Mouse (Mus musculus): ENCODE results near the gene Gm20708.
"Not testable (repeated sequence)": the region's sequence is repeated elsewhere in the genome, so short reads cannot be mapped to it uniquely, and the experiment has no call there.

Gm20708 gene

GRCm38 (mm10) chr11:117781199-117781821 is 28.2 kb upstream of the Gm20708 start:
- DNase-seq, result peak; percentile 82

- peak; percentile 66 for DNase-seq
Observed at GRCm38 (mm10) chr11:117781993-117782704, 27.3 kb upstream of the Gm20708 start, which contains the start of the genes Tmc8 and Tmc6. Gene Tmc8 (plus strand): TSS chr11:117782076. Gene Tmc6 (minus strand): TSS chr11:117782198.

GRCm38 (mm10) chr11:117782705-117783034 is 26.8 kb upstream of the Gm20708 start:
- no peak for DNase-seq

- DNase-seq, result peak; percentile 75
Observed at GRCm38 (mm10) chr11:117783089-117783488, 26.4 kb upstream of the Gm20708 start.

- DNase-seq, result peak; percentile 32
Observed at GRCm38 (mm10) chr11:117783683-117784309, 25.7 kb upstream of the Gm20708 start.

- DNase-seq, result peak; percentile 75
Observed at GRCm38 (mm10) chr11:117786294-117786693, 23.2 kb upstream of the Gm20708 start.

- not testable (repeated sequence) for DNase-seq
Observed at GRCm38 (mm10) chr11:117788481-117788880, 21.0 kb upstream of the Gm20708 start.

- peak; percentile 78 for DNase-seq
Observed at GRCm38 (mm10) chr11:117790286-117790685, 19.2 kb upstream of the Gm20708 start.

- no peak for DNase-seq
Observed at GRCm38 (mm10) chr11:117790703-117791440, 18.6 kb upstream of the Gm20708 start.

GRCm38 (mm10) chr11:117791441-117791761 is 18.1 kb upstream of the Gm20708 start:
- no peak for DNase-seq

- peak; percentile 77 for DNase-seq
Observed at GRCm38 (mm10) chr11:117792281-117792888, 17.1 kb upstream of the Gm20708 start.

GRCm38 (mm10) chr11:117794035-117794551 is 15.4 kb upstream of the Gm20708 start:
- DNase-seq, result no peak

GRCm38 (mm10) chr11:117796954-117797353 is 12.5 kb upstream of the Gm20708 start:
- DNase-seq, result no peak

GRCm38 (mm10) chr11:117797511-117798159 is 11.8 kb upstream of the Gm20708 start, which contains the start of gene 6030468B19Rik:
Gene 6030468B19Rik (plus strand): TSS chr11:117797660.
- DNase-seq, result no peak

- DNase-seq, result no peak
Observed at GRCm38 (mm10) chr11:117798160-117798541, 11.3 kb upstream of the Gm20708 start.

GRCm38 (mm10) chr11:117799174-117799573 is 10.3 kb upstream of the Gm20708 start:
- DNase-seq, result no peak

- no peak for DNase-seq
Observed at GRCm38 (mm10) chr11:117800038-117800437, 9.4 kb upstream of the Gm20708 start.

GRCm38 (mm10) chr11:117801650-117802049 is 7.8 kb upstream of the Gm20708 start:
- no peak for DNase-seq

GRCm38 (mm10) chr11:117803166-117803688 is 6.2 kb upstream of the Gm20708 start:
- DNase-seq, result no peak

GRCm38 (mm10) chr11:117806781-117807180 is 2.7 kb upstream of the Gm20708 start:
- DNase-seq, result no peak

GRCm38 (mm10) chr11:117810401-117811046 is 1.1 kb downstream of the Gm20708 start:
- DNase-seq, result peak; percentile 91

Measured in lung, postnatal 14 days (tissue).